Mouse (Mus musculus): ENCODE data around the gene Ssbp3. TPM values are rescaled to one million over a fixed set of nuclear protein-coding genes. Genes with fewer than 3 reads are reported as not detected.
A peak's percentile ranks its signal among the peaks of the same experiment; 100 is the strongest.

The Ssbp3 gene
- polyA plus RNA-seq, 1 experiment from 2014 or later, result 108 TPM

DNA sequence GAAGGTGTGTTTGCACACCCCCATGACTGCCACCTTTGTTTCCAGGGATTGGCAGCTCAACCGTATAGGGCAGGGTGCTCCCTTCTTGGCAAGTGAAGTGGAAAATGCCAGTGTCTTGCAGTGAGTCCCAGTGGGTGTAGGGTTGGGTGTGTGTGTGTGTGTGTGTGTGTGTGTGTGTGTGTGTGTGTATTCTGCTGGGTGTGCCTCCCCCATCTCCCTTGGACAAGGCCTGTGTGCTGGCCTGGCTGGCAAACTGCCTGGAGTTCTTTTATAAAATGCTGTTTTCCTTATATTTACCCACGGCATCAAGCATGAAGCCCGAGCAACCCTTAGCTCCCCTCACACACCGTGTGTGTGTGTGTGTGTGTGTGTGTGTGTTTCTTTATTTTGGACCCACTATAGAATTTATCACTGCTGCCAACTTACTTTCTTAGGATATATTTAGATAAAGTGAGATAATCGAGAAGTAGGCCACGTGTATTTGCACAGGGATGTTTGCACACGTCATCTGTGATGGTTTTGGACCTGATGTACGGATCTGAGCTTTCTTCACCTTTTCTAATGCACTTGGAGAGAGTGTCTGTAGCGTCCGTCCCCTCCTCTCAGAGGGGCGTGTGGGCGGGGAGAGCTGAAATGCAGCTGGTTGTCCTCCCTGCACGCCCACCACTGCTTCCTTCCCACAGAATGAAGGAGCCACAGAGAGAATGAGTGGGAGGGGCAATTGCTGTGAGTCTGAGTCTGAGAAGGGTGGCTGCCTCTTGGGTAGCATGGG lies 86.0 kb downstream of the Ssbp3 start:
- H3K4me3 ChIP-seq (replicated peaks), result no peak overlapping the region
- H3K27me3 ChIP-seq, result no peaks in the 10 kb centered on the region
- H3K9me3 ChIP-seq (replicated peaks), result no peaks in the 10 kb centered on the region
- H3K4me1 ChIP-seq, result peaks cover 49% of the 10 kb centered on the region
- H3K27ac ChIP-seq, result peak overlapping the region; percentile 2; the same call in 1 of the 2 replicates
- H3K9ac ChIP-seq, result no peak overlapping the region
- WGBS, result 27% methylated on average over 13 of the region's 13 CpGs
- 0 out of 2 replicates have a peak overlapping the region, but pooled peaks have one; percentile 1 for H3K4me2 ChIP-seq
- peak; percentile 51 for ATAC-seq (replicated peaks; ENCODE audit: low FRiP score)
- H3K36me3 ChIP-seq, result no peaks in the 10 kb centered on the region

DNA sequence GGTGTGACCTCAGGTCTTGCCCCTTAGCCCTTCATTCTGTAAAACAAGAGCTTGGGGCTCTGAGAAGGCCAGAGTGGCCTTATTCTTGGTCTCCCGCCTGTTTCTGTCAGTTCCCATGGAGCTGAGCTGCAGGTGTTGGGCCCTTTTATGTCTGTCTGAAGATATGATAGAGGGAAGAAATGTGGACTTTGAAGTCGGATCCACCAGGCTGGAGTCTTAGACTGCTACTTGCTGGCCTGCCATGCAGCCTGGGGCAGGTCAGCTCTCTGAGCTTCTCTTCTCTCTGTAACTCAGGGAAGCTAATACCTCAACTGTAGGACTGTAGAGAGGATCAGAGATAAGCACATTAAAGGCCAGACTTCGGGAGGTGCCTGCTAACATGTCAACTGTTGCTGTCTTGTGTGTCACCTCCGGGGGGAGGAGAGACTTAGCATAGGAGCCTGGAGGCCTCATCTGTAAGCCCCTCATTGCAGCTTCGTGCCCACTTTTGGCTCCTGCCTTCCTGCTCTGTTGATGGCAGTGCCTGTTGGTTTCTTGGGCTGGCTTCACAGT lies 90.8 kb downstream of the Ssbp3 start:
- no peak overlapping the region for H3K9ac ChIP-seq
- H3K36me3 ChIP-seq, result 0 out of 2 replicates have a peak, but pooled peaks cover under 1% of the 10 kb centered on the region
- H3K27ac ChIP-seq, result peak overlapping the region; percentile 55; the same call in 1 of the 2 replicates
- ATAC-seq (replicated peaks; ENCODE audit: low FRiP score), result no peak
- H3K4me1 ChIP-seq, result peaks cover 55% of the 10 kb centered on the region
- H3K4me3 ChIP-seq (replicated peaks), result no peak overlapping the region
- no peaks in the 10 kb centered on the region for H3K27me3 ChIP-seq
- H3K4me2 ChIP-seq, result no peak overlapping the region
- H3K9me3 ChIP-seq (replicated peaks), result no peaks in the 10 kb centered on the region
- WGBS, result 43% methylated on average over 5 of the region's 5 CpGs

DNA sequence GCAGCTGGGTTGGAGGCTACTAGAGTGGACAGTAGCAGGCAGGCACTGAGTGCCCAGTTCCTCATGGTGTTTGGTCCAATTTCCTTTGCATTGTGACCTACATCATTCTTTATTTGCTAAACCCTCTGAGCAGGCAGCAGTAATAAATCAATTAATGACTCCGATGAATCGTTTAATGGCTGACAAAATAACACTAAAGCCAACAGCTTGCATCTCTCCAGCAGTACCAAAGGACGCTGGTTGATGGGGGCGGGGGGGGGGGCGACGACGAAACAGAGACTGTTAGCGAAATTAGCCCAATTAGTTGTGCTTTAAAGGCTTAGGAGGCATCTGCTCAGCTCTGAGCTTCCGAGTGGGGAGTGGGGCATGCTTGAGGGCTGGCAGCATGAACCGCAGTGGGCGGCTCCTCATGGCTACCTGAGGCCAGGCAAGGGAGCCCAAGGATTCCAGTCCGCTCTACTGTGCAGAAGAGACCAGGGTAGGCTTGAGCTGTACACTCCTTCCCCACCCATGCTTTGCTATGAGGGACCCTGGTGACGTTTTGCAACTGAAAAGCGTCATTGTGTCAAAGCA lies 91.5 kb downstream of the Ssbp3 start:
- peaks cover 48% of the 10 kb centered on the region for H3K4me1 ChIP-seq
- no peaks in the 10 kb centered on the region for H3K27me3 ChIP-seq
- WGBS, result 38% methylated on average over 14 of the region's 14 CpGs
- no peaks in the 10 kb centered on the region for H3K9me3 ChIP-seq (replicated peaks)
- H3K36me3 ChIP-seq, result 0 out of 2 replicates have a peak, but pooled peaks cover 8% of the 10 kb centered on the region
- H3K27ac ChIP-seq, result peak overlapping the region; percentile 55; the same call in 1 of the 2 replicates
- H3K4me2 ChIP-seq, result no peak overlapping the region
- H3K4me3 ChIP-seq (replicated peaks), result no peak overlapping the region
- H3K9ac ChIP-seq, result no peak overlapping the region
- ATAC-seq (replicated peaks; ENCODE audit: low FRiP score), result no peak

DNA sequence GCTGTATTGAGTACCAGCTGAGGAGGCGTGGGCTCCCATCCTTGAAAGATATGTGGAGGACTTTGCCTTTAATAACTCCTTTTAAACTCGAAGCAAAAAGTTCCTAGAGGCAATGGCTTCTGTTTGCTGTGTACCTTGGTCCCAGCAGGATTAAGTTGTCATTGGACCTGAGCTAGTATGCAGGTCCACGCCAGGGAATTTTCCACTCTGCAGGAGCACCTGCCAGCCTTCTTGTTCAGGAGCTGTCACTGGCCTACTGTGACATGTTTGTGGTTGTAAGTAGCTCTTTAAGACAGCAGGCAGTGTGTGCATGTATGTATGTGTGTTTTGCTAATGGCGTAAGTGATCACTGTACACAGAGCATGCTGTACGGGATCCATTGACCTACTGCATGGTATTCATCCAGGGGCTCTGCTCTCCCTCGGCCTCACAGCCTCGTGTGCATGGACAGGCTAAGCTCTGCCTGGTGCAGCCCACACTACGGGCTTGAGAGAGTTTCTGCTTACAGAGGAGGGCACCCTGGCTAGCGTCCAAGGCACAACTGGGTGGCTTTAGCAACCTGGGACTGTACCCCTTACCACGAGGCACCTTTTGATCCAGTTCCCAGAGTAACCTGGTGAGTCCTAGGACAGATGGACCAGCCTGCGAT lies 92.1 kb downstream of the Ssbp3 start:
- Histone ChIP-seq H3K9me3 (replicated peaks) (no peaks in the 10 kb centered on the region), H3K27me3 (no peaks in the 10 kb centered on the region), H3K27ac (no peak overlapping the region), H3K9ac (no peak overlapping the region), H3K36me3 (0 out of 2 replicates have a peak, but pooled peaks cover 8% of the 10 kb centered on the region), H3K4me1 (peaks cover 43% of the 10 kb centered on the region), H3K4me3 (replicated peaks) (no peak overlapping the region), H3K4me2 (no peak overlapping the region)
- WGBS, result 67% methylated on average over 11 of the region's 11 CpGs
- ATAC-seq (replicated peaks; ENCODE audit: low FRiP score), result no peak

DNA sequence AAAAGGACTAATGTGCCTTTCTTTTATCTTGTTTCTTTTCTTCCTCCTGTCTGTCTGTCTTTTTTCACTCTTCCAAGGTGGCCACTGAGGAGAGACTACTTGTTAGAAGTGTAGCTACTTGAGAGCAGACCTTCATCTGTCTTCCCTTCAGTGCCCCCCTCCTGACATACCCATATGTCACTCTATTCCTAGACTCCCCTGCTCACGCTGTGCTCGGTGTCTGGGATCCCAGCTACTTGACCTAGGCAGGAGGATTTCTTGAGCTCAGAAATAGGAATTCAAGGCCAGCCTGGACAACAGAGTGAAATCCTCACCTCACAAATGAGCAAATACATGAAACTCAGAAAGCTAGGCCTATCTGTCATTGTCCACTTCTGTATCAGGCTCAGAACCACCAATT lies 92.7 kb downstream of the Ssbp3 start:
- H3K4me2 ChIP-seq, result no peak overlapping the region
- H3K9ac ChIP-seq, result no peak overlapping the region
- peaks cover 41% of the 10 kb centered on the region for H3K4me1 ChIP-seq
- H3K4me3 ChIP-seq (replicated peaks), result no peak overlapping the region
- no peak overlapping the region for H3K27ac ChIP-seq
- H3K9me3 ChIP-seq (replicated peaks), result no peaks in the 10 kb centered on the region
- no peaks in the 10 kb centered on the region for H3K27me3 ChIP-seq
- 51% methylated on average over 2 of the region's 2 CpGs for WGBS
- 0 out of 2 replicates have a peak, but pooled peaks cover 8% of the 10 kb centered on the region for H3K36me3 ChIP-seq
- ATAC-seq (replicated peaks; ENCODE audit: low FRiP score), result no peak

DNA sequence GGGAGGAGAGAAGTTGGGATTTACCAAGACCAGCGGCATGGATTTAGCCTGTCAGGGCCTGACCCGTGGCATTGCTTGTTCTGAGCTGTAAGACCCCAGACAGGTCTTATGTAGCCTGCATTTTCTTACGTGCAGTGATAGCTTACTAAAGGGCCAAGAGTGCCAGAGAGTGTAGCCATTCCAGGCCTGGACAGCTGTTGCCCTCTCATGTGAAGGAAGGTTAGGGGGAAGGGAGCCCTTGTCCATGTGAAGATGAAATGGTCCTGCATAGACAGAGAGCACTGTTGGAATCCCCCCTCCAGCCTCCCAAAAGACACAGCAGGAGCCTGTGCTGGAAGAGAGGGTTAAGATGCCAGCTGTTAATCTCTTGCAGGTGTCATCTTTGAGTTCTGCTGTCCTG lies 93.3 kb downstream of the Ssbp3 start:
- no peak for ATAC-seq (replicated peaks; ENCODE audit: low FRiP score)
- WGBS, result 81% methylated on average over 3 of the region's 3 CpGs
- H3K27ac ChIP-seq, result no peak overlapping the region

DNA sequence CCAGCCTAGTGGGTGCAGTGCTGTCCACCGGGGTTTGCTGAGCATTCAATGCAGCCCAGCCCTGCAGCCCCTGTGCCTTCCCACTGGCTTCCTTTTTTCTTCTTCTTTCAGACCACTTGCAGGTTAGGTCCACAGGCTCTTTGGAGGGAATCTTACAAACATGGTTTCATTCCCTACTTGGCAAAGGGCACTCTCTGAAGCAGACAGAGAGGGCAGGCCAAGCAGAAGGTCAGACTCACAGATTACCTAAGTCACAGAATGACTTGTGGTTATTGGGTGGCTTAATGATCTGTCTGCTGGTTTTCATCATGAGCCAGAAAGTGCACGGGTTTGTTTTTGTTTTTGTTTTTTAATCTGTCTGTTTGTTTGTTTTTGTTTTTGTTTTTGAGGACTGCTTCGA lies 93.8 kb downstream of the Ssbp3 start:
- Histone ChIP-seq H3K4me2 (no peak overlapping the region), H3K9ac (no peak overlapping the region), H3K36me3 (0 out of 2 replicates have a peak, but pooled peaks cover 8% of the 10 kb centered on the region), H3K4me3 (replicated peaks) (no peak overlapping the region), H3K9me3 (replicated peaks) (no peaks in the 10 kb centered on the region), H3K4me1 (peaks cover 38% of the 10 kb centered on the region), H3K27ac (no peak overlapping the region), H3K27me3 (no peaks in the 10 kb centered on the region)
- 72% methylated on average over 3 of the region's 3 CpGs for WGBS
- ATAC-seq (replicated peaks; ENCODE audit: low FRiP score), result no peak

More for the DNA sequence above, 93.3 kb downstream of the Ssbp3 start:
- no peaks in the 10 kb centered on the region for H3K9me3 ChIP-seq (replicated peaks)
- 0 out of 2 replicates have a peak, but pooled peaks cover 8% of the 10 kb centered on the region for H3K36me3 ChIP-seq
- H3K9ac ChIP-seq, result no peak overlapping the region
- H3K4me3 ChIP-seq (replicated peaks), result no peak overlapping the region
- peaks cover 39% of the 10 kb centered on the region for H3K4me1 ChIP-seq
- H3K27me3 ChIP-seq, result no peaks in the 10 kb centered on the region
- H3K4me2 ChIP-seq, result no peak overlapping the region

DNA sequence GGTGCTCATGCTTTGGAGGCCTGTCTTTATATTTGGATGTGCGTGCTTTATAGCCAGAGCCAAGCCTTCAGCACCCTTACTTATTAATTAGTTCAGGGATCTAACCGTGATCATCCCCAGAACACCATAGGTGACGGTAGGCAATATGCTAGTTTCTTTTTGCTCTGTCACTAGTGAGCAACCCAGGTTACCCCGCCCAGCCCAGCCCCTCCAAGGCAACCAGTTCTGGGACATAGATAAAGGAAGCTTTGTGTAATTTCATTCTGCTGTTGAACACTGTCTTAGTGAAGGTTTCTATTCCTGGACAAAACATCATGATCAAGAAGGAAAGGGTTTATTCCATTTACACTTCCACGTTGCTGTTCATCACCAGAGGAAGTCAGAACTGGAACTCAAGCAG lies 94.7 kb downstream of the Ssbp3 start:
- Histone ChIP-seq H3K9ac (no peak overlapping the region), H3K9me3 (replicated peaks) (no peaks in the 10 kb centered on the region), H3K27ac (no peak overlapping the region), H3K36me3 (peaks cover 12% of the 10 kb centered on the region; the same call in 1 of the 2 replicates), H3K4me1 (peaks cover 37% of the 10 kb centered on the region), H3K4me2 (no peak overlapping the region), H3K27me3 (no peaks in the 10 kb centered on the region), H3K4me3 (replicated peaks) (no peak overlapping the region)
- WGBS, result 81% methylated on average over 5 of the region's 5 CpGs
- ATAC-seq (replicated peaks; ENCODE audit: low FRiP score), result no peak

DNA sequence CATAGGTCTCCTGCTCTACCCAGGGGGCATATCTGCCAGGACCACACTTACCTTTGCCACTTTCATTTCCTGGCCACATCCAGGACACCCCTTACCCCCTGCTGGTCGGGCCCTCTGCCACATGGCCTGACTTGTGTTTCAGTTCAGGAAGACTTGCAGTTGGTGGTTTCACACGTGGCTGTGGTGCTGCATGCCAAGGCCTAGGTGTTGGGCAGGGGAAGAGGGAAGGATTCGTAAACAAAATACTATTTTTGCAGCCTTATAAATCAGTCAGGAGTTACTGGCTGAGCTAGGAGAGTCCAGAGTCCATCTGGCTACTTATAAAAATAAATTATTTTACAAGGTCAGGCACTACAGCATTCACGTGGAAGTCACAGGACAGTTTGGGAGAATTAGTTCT lies 95.7 kb downstream of the Ssbp3 start:
- Histone ChIP-seq H3K4me3 (replicated peaks) (no peak overlapping the region), H3K27me3 (no peaks in the 10 kb centered on the region), H3K27ac (no peak overlapping the region), H3K4me1 (peaks cover 26% of the 10 kb centered on the region), H3K4me2 (no peak overlapping the region), H3K36me3 (peaks cover 19% of the 10 kb centered on the region; the same call in 1 of the 2 replicates), H3K9me3 (replicated peaks) (no peaks in the 10 kb centered on the region), H3K9ac (no peak overlapping the region)
- 44% methylated on average over 4 of the region's 4 CpGs for WGBS
- no peak for ATAC-seq (replicated peaks; ENCODE audit: low FRiP score)

DNA sequence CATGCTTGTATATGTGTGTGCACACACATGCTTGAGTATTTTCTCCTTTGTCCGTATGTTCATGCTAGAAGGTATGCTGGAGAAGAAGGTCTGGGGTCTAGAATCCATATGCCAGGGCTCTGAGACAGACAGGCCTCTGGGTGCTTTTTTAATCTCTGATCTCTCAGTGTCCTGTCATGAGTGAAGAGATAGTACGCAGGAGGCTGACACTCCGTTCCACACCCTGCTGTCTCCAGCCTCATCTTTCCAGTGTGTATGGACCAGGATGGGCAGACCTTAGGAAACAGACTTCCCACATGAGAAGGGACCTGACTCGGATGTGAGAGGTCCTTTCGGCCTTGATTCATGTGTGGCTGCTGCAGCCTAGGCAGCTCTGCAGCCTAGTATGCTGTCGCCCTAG lies 96.3 kb downstream of the Ssbp3 start:
- Histone ChIP-seq H3K36me3 (peaks cover 19% of the 10 kb centered on the region; the same call in 1 of the 2 replicates), H3K9me3 (replicated peaks) (no peaks in the 10 kb centered on the region), H3K4me2 (no peak overlapping the region), H3K27me3 (no peaks in the 10 kb centered on the region), H3K9ac (no peak overlapping the region), H3K4me1 (peaks cover 21% of the 10 kb centered on the region), H3K27ac (no peak overlapping the region), H3K4me3 (replicated peaks) (no peak overlapping the region)
- WGBS, result 89% methylated on average over 6 of the region's 6 CpGs
- ATAC-seq (replicated peaks; ENCODE audit: low FRiP score), result no peak

DNA sequence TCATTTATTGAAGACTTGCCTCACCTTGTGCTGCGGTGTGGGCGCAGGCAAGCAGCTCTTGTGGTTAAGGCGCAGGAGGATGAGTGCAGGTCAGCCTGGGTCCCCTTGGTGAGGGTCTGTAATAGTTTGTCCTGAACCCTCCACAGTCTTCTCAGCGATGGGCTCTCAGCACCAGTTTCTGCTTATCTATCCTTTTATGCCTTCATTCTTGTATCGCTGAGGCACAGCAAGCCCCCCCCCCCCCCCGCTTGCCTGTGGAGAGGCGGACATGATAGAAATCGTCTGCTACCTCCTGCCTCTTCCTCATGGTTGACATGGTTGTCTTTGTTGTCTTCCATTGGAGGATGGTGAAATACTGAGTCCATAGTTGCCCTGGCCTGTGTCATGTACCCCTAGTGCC lies 96.9 kb downstream of the Ssbp3 start:
- H3K4me3 ChIP-seq (replicated peaks), result no peak overlapping the region
- no peak overlapping the region for H3K9ac ChIP-seq
- H3K4me2 ChIP-seq, result no peak overlapping the region
- peaks cover 19% of the 10 kb centered on the region for H3K4me1 ChIP-seq
- H3K27me3 ChIP-seq, result no peaks in the 10 kb centered on the region
- peaks cover 20% of the 10 kb centered on the region for H3K36me3 ChIP-seq
- WGBS, result 92% methylated on average over 8 of the region's 8 CpGs
- no peaks in the 10 kb centered on the region for H3K9me3 ChIP-seq (replicated peaks)
- ATAC-seq (replicated peaks; ENCODE audit: low FRiP score), result no peak
- no peak overlapping the region for H3K27ac ChIP-seq

DNA sequence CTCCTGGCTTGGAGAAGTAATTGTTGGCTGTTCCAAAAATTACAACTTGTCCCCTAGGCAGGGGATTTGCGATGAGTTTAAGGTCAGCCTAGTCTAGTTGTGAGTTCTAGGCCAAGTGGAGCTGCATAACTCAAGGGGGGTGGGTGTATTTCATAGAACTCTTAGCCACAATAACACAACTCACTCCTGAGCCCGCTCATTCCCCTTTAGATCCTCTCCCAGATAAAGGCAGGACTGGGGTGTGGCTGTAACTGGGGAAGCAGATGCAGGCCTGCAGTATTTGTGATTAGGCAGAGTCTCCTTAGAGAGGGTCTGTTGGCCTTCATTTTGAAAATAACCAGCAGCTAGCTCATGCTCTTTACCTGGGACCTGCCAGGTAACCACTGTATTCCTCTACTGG lies 97.7 kb downstream of the Ssbp3 start:
- H3K9me3 ChIP-seq (replicated peaks), result no peaks in the 10 kb centered on the region
- no peak overlapping the region for H3K4me2 ChIP-seq
- peaks cover 15% of the 10 kb centered on the region for H3K4me1 ChIP-seq
- no peaks in the 10 kb centered on the region for H3K27me3 ChIP-seq
- H3K4me3 ChIP-seq (replicated peaks), result no peak overlapping the region
- no peak overlapping the region for H3K27ac ChIP-seq
- no peak for ATAC-seq (replicated peaks; ENCODE audit: low FRiP score)
- H3K36me3 ChIP-seq, result peaks cover 23% of the 10 kb centered on the region
- no peak overlapping the region for H3K9ac ChIP-seq
- 79% methylated on average over 2 of the region's 2 CpGs for WGBS
